Mouse (Mus musculus) cortical plate, adult 2 months (tissue): ENCODE results near the gene Dst. TPM values are rescaled to one million over a fixed set of nuclear protein-coding genes. Genes with fewer than 3 reads are reported as not detected.

Experiments used
- H3K27ac ChIP-seq: fragments of 200-500 bp; 2 replicates; pipeline ENCODE4 v1.5.1; 2012; ENCODE audit warnings: low read length, control low read depth, inconsistent platforms; ENCODE audit not compliant: insufficient read depth
- H3K4me1 ChIP-seq: fragments of 200-500 bp; 2 replicates; pipeline ENCODE4 v1.6.1; 2011; ENCODE audit warnings: low read length; ENCODE audit not compliant: control insufficient read depth, insufficient read depth
- H3K4me3 ChIP-seq: fragments of 200-500 bp; 2 replicates; pipeline ENCODE4 v1.5.1; 2011; ENCODE audit warnings: mild to moderate bottlenecking, low read length, control low read depth; ENCODE audit not compliant: insufficient read depth
- CTCF ChIP-seq: fragments of 200-500 bp; IDR thresholded peaks from 2 replicates; pipeline ENCODE4 v1.5.1; 2011; ENCODE audit warnings: mild to moderate bottlenecking, control low read depth, low read length; ENCODE audit not compliant: insufficient read depth; ENCODE audit errors: extremely low read depth
- POLR2A ChIP-seq: fragments of 200-500 bp; IDR thresholded peaks from 2 replicates; pipeline ENCODE4 v1.6.1; 2011; ENCODE audit warnings: mild to moderate bottlenecking, low read length, control low read depth; ENCODE audit not compliant: insufficient read depth; ENCODE audit errors: extremely low read depth
- polyA plus RNA-seq: library from polyadenylated mRNA; depleted of rRNA; stranded (reverse); fragments of >200 nt; gene quantifications from 2 replicates; pipeline ENCODE4 v1.2.3, GENCODE M21; 2012

Dst gene
- polyA plus RNA-seq, 1 experiment = 88.5 TPM

DNA sequence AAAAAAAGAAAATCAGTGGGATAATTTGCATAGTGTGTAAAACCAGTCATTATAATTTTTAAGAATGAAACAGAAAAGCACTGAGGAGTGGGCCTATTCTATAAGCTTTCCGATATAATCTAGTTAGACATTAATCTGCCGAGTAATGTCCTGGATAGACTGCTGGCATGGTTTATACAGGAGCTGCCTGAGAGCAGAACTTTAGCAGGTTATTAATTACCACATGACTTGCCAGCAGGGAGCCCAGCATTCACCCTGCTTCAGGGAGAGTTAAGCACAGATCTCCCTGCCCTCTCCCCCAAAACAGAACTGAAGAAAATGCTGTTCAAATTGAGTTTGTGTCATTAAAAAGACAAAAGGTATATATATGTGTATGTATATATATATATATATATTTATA, 323.0 kb downstream of the Dst start:
- Histone ChIP-seq H3K4me1 (peaks cover 2% of the 10 kb centered on the region; the same call in 1 of the 2 replicates), H3K27ac (no peak overlapping the region), H3K4me3 (no peak overlapping the region)
- TF ChIP-seq CTCF (no peak), POLR2A (no peak)

DNA sequence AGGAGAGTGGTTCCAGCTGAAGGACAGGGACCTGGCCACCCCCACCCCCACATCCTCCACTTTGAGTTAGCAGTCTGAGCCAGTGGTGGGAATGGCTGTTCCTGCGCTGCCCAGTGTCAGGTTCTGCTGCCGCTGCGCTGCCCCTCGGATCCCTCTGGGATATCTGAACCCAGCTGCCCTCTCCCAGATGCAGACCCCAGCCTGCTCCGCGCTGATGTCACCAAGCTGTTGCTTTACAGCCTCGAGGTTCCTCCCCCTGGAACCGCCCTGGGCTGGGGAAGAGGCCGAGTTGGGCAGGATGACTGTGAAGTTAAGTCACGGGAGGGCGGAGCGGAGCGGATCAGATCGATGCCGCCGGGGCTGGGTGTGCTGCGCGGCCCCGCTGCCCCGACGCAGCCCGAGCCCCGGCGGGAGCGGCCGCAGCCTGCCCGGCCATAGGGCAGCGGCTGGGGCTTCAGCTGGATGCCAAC, 328.3 kb downstream of the Dst start:
- H3K4me1 ChIP-seq = peaks cover 3% of the 10 kb centered on the region; the same call in 1 of the 2 replicates
- H3K27ac ChIP-seq = no peak overlapping the region
- H3K4me3 ChIP-seq = peak overlapping the region; percentile 28
- no peak for TF ChIP-seq POLR2A
- TF ChIP-seq CTCF = no peak

- no peak for TF ChIP-seq POLR2A
- no peak for TF ChIP-seq CTCF
- Histone ChIP-seq H3K4me1 (peaks cover 3% of the 10 kb centered on the region; the same call in 1 of the 2 replicates), H3K4me3 (no peak overlapping the region), H3K27ac (no peak overlapping the region)
Measured at GRCm38 (mm10) chr1:34237211-34237610, 329.2 kb downstream of the Dst start.

GRCm38 (mm10) chr1:34237689-34238091, 329.7 kb downstream of the Dst start:
- TF ChIP-seq CTCF = no peak
- TF ChIP-seq POLR2A = no peak
- Histone ChIP-seq H3K4me3 (no peak overlapping the region), H3K27ac (no peak overlapping the region), H3K4me1 (peaks cover 3% of the 10 kb centered on the region; the same call in 1 of the 2 replicates)

GRCm38 (mm10) chr1:34238231-34238630, 330.2 kb downstream of the Dst start:
- Histone ChIP-seq H3K4me1 (peaks cover 3% of the 10 kb centered on the region; the same call in 1 of the 2 replicates), H3K4me3 (no peak overlapping the region), H3K27ac (no peak overlapping the region)
- no peak for TF ChIP-seq POLR2A
- no peak for TF ChIP-seq CTCF

- Histone ChIP-seq H3K4me3 (no peak overlapping the region), H3K27ac (no peak overlapping the region), H3K4me1 (no peaks in the 10 kb centered on the region)
- TF ChIP-seq POLR2A (no peak), CTCF (no peak)
Measured at GRCm38 (mm10) chr1:34244678-34245077, 336.7 kb downstream of the Dst start.

- H3K4me3 ChIP-seq = no peak overlapping the region
- H3K27ac ChIP-seq = no peak overlapping the region
- H3K4me1 ChIP-seq = no peaks in the 10 kb centered on the region
- TF ChIP-seq POLR2A = no peak
- no peak for TF ChIP-seq CTCF
Measured at GRCm38 (mm10) chr1:34245951-34246641, 338.1 kb downstream of the Dst start.

DNA sequence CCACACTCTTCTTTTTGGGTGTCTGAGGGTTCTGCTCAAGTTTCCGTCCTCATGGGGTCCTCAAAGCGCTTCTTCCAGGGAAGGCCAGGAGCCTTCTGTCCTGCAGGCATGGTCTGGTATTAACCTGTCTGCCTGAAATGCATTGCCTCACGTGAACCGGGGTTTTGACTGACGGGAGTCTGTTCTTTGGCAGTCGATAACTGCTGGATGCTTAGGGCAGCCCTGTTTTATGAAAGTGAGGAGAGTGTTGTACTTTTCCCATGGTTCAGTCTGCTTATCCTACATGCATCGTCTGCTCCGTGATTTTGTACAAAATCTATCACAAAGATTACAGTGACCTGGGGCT, 338.6 kb downstream of the Dst start:
- H3K27ac ChIP-seq = no peak overlapping the region
- TF ChIP-seq CTCF = no peak
- TF ChIP-seq POLR2A = no peak

GRCm38 (mm10) chr1:34251137-34251536, 343.1 kb downstream of the Dst start:
- Histone ChIP-seq H3K27ac (no peak overlapping the region), H3K4me1 (no peaks in the 10 kb centered on the region), H3K4me3 (no peak overlapping the region)
- no peak for TF ChIP-seq POLR2A
- no peak for TF ChIP-seq CTCF

More for the DNA sequence above, 338.6 kb downstream of the Dst start:
- H3K4me3 ChIP-seq = no peak overlapping the region
- no peaks in the 10 kb centered on the region for H3K4me1 ChIP-seq

DNA sequence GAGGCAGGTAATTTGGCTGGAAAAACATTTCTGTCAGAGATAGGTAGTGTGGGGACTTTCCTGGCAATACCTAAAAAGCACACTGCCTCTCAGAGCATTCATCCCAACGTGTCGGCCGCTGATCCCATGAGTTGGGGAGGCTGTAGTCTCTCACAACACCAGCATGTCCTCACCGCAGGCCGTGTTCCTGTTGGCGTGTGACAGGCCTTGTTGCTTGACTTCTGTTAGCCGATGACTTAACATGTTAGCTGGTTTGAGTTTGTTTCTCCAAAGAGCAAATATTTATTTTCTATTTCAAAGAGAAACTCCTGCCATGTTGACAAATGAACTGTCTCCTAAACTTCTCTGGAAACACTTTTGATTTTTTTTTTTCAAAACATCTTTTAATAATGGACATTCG, 344.2 kb downstream of the Dst start:
- no peak overlapping the region for H3K27ac ChIP-seq
- no peak overlapping the region for H3K4me3 ChIP-seq
- TF ChIP-seq CTCF = no peak
- no peak for TF ChIP-seq POLR2A
- no peaks in the 10 kb centered on the region for H3K4me1 ChIP-seq
